9 mouse cellular contexts compared by ENCODE assay signal in the genomic region with DNA sequence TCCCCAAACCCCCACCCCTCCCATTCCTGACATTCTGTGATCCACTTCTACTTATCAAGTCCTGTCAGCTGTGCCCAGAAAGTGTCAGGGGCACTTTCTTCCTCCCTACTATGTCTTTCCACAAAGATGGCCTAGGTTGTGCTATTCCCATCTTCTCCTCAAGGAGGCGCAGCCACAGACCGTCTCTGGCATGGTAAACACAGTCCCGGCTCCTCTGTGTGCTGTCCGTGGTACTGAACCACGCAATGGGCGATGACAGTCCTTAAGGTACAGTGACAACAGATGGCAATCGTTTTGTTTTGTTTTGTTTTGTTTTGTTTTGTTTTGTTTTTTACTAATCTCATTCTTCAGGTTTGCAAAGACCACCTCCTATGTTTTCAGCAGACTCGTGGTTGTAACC.
DNase-seq lines count a peak whose midpoint lies in the region; ATAC-seq and TF ChIP-seq lines count a peak whose summit lies in the region.
"Had no signal": no experiment of that assay in that cellular context is flagged by ENCODE, and none has a peak within 500 bp of the region (broad histone marks: within the 10 kb centered on the region; RNA-seq: fewer than 3 reads in every experiment).

No protein-coding gene starts in this region.

- peak; percentile 80 for DNase-seq in hindbrain, embryonic 10.5 days (ENCODE audit: low spot score)
- peak; percentile 36 for DNase-seq in adipocyte (ENCODE audit: low spot score)
- DNase-seq in embryo, embryonic 11 days, result peak; percentile 86
- peak; percentile 58 to 71 for DNase-seq in heart, postnatal 36 days
- DNase-seq in liver, adult 2 months (ENCODE audit: extremely low read depth, low read depth, low spot score), result peak; percentile 38
- peak; percentile 70 for DNase-seq in ovary, postnatal 14 days (ENCODE audit: low spot score)
- DNase-seq in thymus, postnatal 36 days, result peak; percentile 75 to 80

- no peaks in the 10 kb centered on the region for H3K9me3 ChIP-seq in hindbrain, embryonic 10.5 days
- H3K9me3 ChIP-seq in hindbrain, embryonic 16.5 days (ENCODE audit: control insufficient read depth, low read length), result no peaks in the 10 kb centered on the region

- H3K36me3 ChIP-seq in hindbrain, embryonic 10.5 days, result no peaks in the 10 kb centered on the region
- H3K36me3 ChIP-seq in hindbrain, embryonic 16.5 days (ENCODE audit: control insufficient read depth, insufficient read depth, low read length), result no peaks in the 10 kb centered on the region
- H3K36me3 ChIP-seq in liver, adult 2 months (ENCODE audit: control insufficient read depth, insufficient read depth, low read length), result no peaks in the 10 kb centered on the region

- H3K79me2 ChIP-seq in liver, adult 2 months (ENCODE audit: control insufficient read depth, insufficient read depth, low read length), result no peaks in the 10 kb centered on the region

- H3K9ac ChIP-seq in hindbrain, embryonic 16.5 days (ENCODE audit: low read depth, low read length), result no peak overlapping the region
- no peak overlapping the region for H3K9ac ChIP-seq in liver, adult 2 months (ENCODE audit: low read depth, low read length)

- no peak for ATAC-seq in hindbrain, embryonic 16.5 days

- no peak overlapping the region for H3K27ac ChIP-seq in hindbrain, embryonic 10.5 days
- H3K27ac ChIP-seq in hindbrain, embryonic 16.5 days (ENCODE audit: low read depth, low read length), result no peak overlapping the region
- H3K27ac ChIP-seq in liver, adult 2 months (replicated peaks; ENCODE audit: insufficient read depth, low read depth, low read length), result no peak overlapping the region

- H3K27me3 ChIP-seq in hindbrain, embryonic 10.5 days (ENCODE audit: insufficient read depth, poor library complexity, severe bottlenecking), result no peaks in the 10 kb centered on the region
- no peaks in the 10 kb centered on the region for H3K27me3 ChIP-seq in hindbrain, embryonic 16.5 days (replicated peaks; ENCODE audit: control insufficient read depth, insufficient read depth, low read length)
- no peaks in the 10 kb centered on the region for H3K27me3 ChIP-seq in liver, adult 2 months (ENCODE audit: control insufficient read depth, insufficient read depth, low read length)
- H3K27me3 ChIP-seq: megakaryocyte, embryonic 14.5 days had no signal

- intact Hi-C loops in heart, postnatal 36 days (cut with DNase I), result loop anchor here (1.0 kb wide), 2 partner anchors 334 to 463 kb away; no protein-coding TSS in a partner anchor

- no peak for TF ChIP-seq POLR2A in liver, adult 2 months (IDR thresholded peaks at IDR 0.05; ENCODE audit: extremely low read depth, insufficient read depth, low read length)

- H3K4me2 ChIP-seq in hindbrain, embryonic 16.5 days (ENCODE audit: low read length), result no peak overlapping the region

- TF ChIP-seq CTCF in liver, adult 2 months (IDR thresholded peaks at IDR 0.05; ENCODE audit: low read depth, low read length), result peak; percentile 87

- 0 out of 2 replicates have a peak, but pooled peaks cover 2% of the 10 kb centered on the region for H3K4me1 ChIP-seq in hindbrain, embryonic 10.5 days (replicated peaks)
- H3K4me1 ChIP-seq in hindbrain, embryonic 16.5 days (ENCODE audit: control insufficient read depth, insufficient read depth, low read depth, low read length), result no peaks in the 10 kb centered on the region
- no peaks in the 10 kb centered on the region for H3K4me1 ChIP-seq in liver, adult 2 months (ENCODE audit: control insufficient read depth, insufficient read depth, low read length)
- H3K4me1 ChIP-seq: megakaryocyte, embryonic 14.5 days had no signal

- 12% methylated on average over 8 of the region's 8 CpGs for WGBS in hindbrain, embryonic 10.5 days
- 14% methylated on average over 8 of the region's 8 CpGs for WGBS in hindbrain, embryonic 16.5 days
- WGBS in liver, adult 2 months, result 11% methylated on average over 8 of the region's 8 CpGs

- no peak overlapping the region for H3K4me3 ChIP-seq in hindbrain, embryonic 10.5 days
- H3K4me3 ChIP-seq in hindbrain, embryonic 16.5 days (ENCODE audit: low read length), result no peak overlapping the region
- no peak overlapping the region for H3K4me3 ChIP-seq in liver, adult 2 months (ENCODE audit: insufficient read depth, low read depth, low read length)
- H3K4me3 ChIP-seq: megakaryocyte, embryonic 14.5 days had no signal

Comparison
In these comparisons a context has a peak if more than half of its experiments do, and no peak if none do; other contexts are left out.
1. DNase-seq: peak in every context shown above with its lines; median percentile 86 in embryo, embryonic 11 days; 80 in hindbrain, embryonic 10.5 days; 78 in thymus, postnatal 36 days; 70 in ovary, postnatal 14 days; 64 in heart, postnatal 36 days; 38 in liver, adult 2 months; 36 in adipocyte.